Mouse (Mus musculus): ENCODE data around the gene Tmem150c.

Gene Tmem150c

DNA sequence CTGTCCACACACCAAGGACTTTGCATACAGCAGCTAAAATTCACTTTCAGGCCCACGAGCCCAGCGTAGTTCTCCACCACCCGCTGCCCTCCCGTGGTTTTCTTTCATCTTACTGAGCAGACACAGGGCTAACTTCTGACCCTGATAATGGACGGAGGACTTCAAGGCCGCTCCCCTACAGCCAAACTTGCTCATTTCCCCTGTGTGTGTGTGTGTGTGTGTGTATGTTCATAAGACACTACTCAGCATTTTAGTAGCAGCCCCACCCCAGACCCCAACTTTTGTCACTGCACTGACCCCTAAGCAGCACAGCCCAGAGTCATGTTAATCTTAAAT, at the start of gene Tmem150c:
Tmem150c (minus strand) TSS at position 171 of the 336 bp plus-strand sequence.
- no peak for DNase-seq

DNA sequence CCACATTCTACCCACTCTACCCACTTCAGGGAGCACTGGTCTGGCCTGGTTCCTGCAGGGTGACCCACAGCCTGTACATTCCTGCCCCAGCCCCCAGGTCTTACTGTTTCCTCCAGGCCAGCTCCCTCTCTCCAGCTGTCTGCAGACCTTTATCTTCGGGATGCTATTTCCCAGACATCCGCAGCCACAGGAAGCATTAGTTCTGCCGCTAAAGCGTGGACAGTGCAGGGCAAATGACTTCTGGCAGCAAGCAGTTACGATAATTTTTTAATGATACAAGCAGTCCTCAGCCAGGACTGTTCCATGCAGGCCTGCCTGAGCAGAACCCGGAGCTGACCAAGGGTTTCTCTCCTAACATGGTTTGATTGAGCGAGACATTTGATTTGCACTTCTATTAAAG, 49.5 kb upstream of the Tmem150c start:
- DNase-seq: no peak

- no peak for DNase-seq
Observed at GRCm38 (mm10) chr5:100206675-100207074, 47.1 kb upstream of the Tmem150c start.

- no peak for DNase-seq
Observed at GRCm38 (mm10) chr5:100205519-100206189, 46.0 kb upstream of the Tmem150c start.

- no peak for DNase-seq
Observed at GRCm38 (mm10) chr5:100200805-100201204, 41.2 kb upstream of the Tmem150c start.

GRCm38 (mm10) chr5:100200296-100200695, 40.7 kb upstream of the Tmem150c start:
- no peak for DNase-seq

DNA sequence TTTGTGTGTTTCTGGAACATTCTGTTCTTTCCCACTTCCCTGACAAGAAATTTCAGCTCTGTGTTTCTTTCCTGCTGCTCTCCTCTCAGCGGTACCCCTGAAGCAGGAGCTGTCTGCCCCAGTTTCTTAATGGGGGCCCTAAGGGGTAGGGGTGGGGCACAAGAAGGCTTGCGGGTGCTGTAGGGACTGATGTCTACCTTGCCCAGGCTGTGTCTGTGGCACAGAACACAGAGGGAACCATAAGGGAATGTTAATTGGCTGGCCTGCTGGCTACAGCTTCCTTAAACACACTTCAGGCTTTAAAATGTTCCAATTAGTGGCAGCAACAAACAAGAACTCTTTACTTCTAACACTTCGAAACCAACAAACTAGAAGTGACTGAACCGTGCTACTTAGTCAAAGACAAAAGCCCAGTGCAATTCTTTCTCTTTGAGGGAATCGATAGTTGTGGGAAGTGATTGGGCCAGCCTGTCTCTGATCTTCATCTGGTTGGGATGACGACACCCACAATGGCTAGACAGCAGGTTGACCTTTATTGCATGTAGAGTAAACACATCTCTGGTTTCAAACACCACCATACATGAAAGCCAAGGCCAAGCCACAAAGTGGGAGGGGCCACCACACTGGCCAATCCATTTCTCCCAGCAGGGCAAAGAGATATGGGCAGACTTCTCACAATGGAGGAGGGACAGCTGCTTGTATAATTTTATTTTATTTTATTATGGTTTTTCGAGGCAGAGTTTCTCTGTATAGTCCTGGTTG, 39.7 kb upstream of the Tmem150c start:
- no peak for DNase-seq

- DNase-seq: no peak
Observed at GRCm38 (mm10) chr5:100197476-100197875, 37.9 kb upstream of the Tmem150c start.

DNA sequence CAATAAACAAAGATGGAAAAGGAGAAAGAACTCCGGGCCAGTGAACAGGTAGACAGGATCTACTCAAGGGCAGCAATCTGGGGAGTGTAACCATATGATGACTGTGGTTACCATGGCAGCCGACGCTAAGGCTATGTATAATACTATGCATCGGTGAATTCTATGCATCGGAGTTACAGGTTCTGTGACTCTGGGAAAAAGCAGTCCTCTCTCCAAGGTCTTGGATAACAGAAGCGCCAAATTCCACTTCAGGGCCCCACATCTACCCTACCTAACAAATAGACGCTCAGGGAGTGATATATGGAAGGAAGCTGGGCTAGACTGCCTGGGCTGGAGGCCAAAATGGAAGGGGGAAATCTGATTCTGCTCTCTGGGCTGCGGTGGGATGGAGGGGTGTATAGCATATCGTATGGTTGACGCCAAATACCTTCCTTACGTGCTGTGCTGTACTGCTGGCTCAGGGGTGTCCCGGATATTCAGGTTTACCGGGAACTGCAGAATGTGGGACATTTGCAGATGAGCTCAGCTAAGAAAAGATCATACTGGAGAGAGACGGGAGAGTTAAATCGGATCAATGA, 37.3 kb upstream of the Tmem150c start:
- DNase-seq: no peak

DNA sequence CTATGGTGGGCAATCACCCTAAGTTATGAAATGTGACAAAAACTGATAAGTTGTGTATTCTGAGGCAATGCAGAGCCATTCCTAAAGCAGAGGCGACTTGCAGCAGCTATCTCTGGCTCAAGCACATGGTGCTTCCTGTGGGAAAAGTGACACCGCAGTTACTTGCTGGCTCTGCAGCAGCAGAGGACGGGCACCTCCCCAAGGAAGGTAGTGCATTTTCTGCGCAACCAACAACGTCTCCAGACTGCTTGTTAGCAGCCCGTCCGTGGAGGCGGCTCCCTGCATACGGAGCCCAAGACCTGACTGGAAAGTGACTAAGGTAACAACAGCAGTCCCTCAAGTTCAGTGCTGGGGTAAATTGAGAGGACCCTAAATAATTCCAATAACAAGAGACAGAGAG, 36.8 kb upstream of the Tmem150c start:
- DNase-seq: no peak

DNA sequence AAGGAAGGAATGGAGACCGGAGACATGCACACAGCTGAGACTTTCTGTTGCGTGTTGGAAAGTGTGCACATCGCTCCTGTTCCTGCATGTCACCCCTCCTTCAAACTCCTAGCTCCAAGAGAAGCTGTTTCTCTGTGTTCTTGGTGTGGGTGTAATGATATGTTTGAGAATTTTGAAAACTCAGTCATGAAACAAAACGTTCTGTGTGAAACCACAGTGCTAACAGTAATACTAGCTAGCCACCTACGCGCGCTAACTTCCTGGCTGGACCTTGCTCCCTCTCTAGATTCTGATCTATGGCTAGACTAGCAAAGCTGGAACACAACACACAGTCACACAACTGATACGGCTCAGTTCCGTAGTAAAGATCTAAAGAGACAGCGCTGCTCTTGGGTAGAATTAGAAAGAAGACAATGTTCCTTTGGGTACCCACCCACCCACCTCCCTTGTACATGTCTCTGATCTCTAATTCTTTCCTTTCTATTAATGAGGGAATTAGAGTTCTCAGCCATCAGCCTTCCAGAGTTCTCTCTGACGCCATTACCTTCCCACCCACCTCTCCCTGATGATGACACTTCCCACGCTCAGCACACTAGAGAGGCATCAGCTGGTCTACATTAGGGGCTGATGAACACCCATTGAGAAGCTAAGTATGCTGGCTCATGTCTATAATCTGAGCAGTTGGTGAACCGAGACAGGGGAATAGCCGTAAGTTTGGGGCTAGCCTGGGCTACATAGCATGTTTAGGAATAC, 32.0 kb upstream of the Tmem150c start:
- no peak for DNase-seq

DNA sequence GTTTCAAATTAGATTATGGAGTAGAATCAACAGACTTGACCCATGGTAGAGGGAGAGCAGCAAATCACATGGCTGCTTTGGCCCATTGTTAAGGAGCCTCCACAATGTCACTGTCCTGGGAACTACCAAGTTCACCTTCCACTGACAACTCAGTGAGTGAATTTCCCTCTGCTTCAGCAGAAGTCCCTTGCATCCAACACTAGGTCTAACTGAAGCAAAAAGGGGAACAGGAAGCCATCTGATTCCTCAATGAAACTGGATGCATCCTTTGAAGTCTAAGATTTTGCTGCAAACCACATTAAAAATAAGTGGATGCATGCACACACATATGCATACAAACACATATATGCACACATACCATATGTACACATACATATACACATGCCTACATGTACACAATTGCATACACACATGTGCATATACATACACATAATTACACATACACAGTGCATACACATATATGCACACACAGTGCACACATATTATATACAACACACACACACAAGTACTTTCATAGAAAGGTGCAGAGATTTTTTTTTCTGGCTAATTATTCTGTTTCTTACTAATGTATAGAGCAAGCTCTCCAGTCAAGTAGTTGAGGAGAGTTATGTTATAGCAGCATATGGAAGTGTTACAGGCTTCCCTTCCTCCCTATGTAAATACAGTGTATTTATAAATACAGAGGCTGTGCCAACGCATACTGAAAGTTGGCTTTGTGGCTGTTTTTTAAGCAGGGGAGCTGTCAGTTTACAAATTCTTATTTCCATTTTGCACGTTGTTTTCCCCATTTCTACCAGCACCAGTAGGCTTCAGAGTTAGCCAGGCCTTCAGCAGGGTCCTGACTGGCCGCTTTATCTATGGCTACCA, 27.7 kb upstream of the Tmem150c start:
- DNase-seq: no peak

GRCm38 (mm10) chr5:100186618-100187017, 27.0 kb upstream of the Tmem150c start:
- no peak for DNase-seq

GRCm38 (mm10) chr5:100185895-100186294, 26.3 kb upstream of the Tmem150c start:
- no peak for DNase-seq

- DNase-seq: no peak
Observed at GRCm38 (mm10) chr5:100181011-100181410, 21.4 kb upstream of the Tmem150c start.

- no peak for DNase-seq
Observed at GRCm38 (mm10) chr5:100178781-100179165, 19.2 kb upstream of the Tmem150c start.

DNA sequence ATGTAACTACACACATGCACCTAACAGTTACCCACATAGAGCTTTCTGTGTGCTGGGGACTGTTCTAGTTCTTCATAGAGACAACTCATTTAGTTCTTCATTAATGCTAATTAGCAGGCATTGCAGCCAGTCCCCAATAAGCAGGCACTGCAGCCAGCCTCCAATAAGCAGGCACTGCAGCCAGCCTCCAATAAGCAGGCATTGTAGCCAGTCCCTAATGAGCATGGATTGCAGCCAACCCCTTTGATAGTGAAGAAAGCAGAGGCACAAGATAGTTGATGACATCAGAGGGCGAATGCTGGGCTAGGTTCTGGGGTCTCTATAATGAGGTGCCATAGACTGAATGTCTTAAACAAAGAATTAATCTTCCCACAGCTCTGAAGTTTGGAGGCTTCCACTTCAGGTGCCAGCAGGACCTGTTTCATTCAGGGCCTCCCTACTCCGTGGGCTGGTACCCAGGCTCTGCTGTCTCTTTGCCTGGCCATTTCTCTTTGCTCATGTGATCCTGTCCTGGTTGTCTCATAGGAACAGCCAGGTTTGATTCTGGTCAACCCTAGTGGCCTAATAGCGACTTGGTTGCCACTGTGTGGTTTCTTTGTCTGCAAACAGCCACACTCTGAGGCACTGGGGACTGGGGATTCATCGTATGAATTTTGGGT, 18.6 kb upstream of the Tmem150c start:
- DNase-seq: no peak

DNA sequence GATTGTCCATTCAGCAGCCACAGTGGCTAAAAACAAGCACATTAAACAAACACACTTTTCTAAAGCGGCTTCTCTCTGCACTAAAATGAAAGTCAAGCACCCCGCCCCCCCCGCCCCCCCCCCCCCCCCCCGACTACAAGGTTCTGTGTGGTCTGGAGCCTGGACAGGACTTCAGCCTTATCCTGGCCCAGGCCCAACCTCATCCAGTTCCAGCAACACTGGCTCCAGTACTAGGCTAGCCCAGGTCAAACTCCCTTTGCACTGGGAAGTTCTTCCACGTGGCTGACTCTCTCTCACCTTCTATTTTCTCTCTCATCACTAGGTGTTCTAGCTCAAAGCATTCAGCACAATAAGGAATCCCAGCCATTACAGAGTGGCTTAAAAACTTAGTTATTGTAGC, 17.9 kb upstream of the Tmem150c start:
- DNase-seq: no peak

GRCm38 (mm10) chr5:100176096-100176495, 16.5 kb upstream of the Tmem150c start:
- DNase-seq: no peak

GRCm38 (mm10) chr5:100175582-100175981, 16.0 kb upstream of the Tmem150c start:
- DNase-seq: no peak

DNA sequence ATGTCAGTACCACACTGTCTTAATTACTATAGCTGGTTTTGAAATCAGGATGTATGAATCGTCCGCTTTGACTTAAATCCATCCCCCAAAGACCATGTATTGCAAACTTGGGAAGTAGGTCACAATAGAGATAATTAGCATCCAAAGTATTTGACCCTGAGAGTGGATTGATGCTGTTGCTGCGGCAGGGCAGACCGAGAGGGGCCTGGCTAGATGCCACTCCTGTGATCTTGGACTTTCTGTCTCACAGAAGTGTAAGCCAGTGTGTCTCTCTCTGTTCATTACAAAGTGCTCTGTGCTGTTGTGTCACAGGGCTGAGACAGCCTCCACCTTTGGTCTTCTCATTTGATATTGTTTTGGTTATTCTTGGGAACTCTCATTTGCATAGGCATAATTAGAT, 12.5 kb upstream of the Tmem150c start:
- DNase-seq: no peak

All from cerebellum, adult 18-20 months (tissue).